Mouse (Mus musculus) fat pad, adult 2 months (tissue): ENCODE data around the gene Ctps2.

ENCODE experiments used
- DNase-seq: peaks from one replicate; pipeline ENCODE4 v3.0.0-alpha.2; 2011; ENCODE audit warnings: low read depth, low spot score; ENCODE audit errors: extremely low read depth

Gene Ctps2

GRCm38 (mm10) chrX:162967456-162967855 lies 66.4 kb downstream of the Ctps2 start:
- no peak for DNase-seq

- no peak for DNase-seq
Observed at GRCm38 (mm10) chrX:162976194-162976593, 75.2 kb downstream of the Ctps2 start.

- no peak for DNase-seq
Observed at GRCm38 (mm10) chrX:162986876-162987495, 85.9 kb downstream of the Ctps2 start.

DNA sequence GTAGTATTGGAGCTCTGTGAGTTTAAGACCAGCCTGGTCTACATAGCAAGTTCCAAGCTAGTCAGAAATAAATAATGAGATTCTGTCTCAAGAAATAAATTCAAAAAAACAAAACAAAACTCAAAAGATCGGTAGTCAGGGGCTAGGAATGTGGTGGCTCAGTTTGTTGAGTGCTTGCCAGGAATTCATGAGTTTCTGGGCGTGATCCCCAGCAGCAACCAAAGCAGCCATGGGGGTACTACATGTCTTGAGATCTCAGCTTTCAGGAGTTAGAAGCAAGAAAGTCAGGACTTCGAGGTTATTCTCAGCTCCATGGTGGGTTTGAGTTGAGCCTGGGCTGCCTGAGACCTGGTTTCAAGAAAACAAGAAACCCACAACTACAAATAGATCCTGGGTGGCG lies 90.4 kb downstream of the Ctps2 start:
- no peak for DNase-seq

DNA sequence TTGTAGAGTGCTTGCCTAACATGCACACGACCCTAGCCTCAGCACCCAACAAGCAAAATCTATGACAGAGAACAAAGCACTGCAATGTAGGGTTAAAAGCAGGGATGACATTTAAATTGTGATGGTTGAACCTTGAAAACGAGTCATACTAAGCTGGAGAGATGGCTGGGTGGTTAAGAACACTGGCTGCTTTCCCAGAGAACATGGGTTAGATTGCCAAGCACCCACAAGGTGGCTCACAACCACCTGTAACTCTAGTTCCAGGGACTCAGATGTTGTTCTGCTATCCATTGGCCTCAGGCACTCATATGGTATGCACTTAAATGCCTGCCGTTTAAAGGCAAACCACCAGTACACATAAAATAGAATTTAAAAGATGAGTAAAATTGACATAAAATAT lies 91.1 kb downstream of the Ctps2 start:
- no peak for DNase-seq

DNA sequence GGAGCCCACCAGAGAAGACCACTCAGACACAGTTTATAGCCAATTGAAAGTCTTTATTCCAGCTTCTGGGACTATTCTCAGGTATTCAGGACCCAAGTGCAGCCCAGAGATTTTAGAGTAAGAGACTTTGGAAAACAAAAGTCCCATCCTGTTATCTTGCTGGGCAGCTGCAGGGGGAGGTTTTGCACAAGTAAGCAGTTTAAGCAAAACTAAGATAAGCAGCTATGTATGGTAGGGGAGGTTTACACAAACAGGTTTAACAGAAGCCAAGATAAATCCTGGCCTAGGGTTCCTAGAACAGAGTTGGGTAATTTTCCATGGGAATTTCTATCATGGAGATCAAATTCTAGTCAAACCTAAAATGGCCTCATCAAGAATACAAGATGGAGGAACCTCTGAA lies 126.8 kb downstream of the Ctps2 start:
- no peak for DNase-seq

DNA sequence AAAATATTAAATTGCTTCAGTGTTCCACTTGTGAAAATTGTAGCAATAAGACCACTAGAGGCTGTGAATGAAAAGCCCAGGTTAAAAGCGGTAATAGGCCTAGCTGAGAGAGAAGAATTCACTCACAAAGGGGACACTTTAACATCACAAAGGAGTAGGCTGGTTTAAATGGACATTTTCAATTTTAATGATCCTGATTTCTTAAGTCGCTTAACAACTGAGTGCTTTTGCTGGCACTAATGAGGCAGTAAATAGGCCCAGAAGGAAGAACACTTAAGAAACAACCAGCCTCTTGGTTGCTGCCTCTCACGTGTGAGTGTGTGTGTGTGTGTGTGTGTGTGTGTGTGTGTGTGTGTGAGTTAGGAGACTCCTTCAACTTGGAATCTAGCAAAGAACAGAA lies 137.7 kb downstream of the Ctps2 start:
- no peak for DNase-seq

DNA sequence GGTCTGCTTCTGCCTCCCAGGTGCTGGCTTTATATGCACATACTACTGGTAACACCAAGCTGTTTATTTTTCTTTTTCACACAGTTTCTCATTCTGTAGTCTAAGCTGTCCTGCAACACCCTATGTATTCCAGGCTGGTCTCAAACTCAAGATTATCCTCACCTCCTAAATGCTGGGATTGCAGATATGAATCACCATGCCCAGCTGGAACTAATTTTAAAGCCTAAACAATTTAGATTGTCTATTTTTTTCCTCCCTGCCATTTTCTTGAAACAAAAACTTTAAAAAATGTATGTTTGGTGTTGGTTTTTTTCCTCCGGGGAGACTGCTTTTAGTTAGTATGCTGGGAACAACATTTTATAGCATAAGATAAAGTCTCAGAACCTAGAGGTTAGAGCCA lies 141.7 kb downstream of the Ctps2 start:
- DNase-seq, result no peak

DNA sequence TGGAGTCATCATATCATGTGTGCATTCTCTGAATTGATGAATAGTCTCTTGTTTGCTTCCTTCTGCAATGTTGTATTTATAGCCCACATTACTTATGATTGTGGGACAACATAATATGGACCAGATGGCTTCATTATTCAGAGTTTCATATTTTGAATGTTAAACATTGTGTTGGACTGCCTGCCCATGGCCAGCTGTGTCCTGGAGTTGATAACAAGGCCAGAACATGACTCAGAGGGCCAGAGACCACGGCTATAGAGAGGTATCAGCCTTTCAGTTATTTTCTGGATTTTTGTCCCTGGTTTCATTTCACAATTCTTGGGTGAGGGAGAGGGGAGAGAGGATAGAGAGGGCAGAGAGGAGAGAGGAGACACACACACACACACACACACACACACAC lies 162.9 kb downstream of the Ctps2 start:
- DNase-seq, result no peak
